Mouse (Mus musculus) spleen, adult 2 months (tissue): ENCODE results near the gene Adprm.

Experiments used
- CTCF ChIP-seq: fragments of 200-500 bp; IDR thresholded peaks from 2 replicates; pipeline ENCODE4 v1.5.1; 2011; ENCODE audit warnings: mild to moderate bottlenecking, inconsistent platforms; ENCODE audit not compliant: insufficient read depth, insufficient read length, insufficient replicate concordance; ENCODE audit errors: extremely low read depth
- POLR2A ChIP-seq: fragments of 200-500 bp; IDR thresholded peaks from 2 replicates; pipeline ENCODE4 v1.6.1; 2011; ENCODE audit warnings: low read depth, low read length, inconsistent platforms

- TF ChIP-seq CTCF (no peak), POLR2A (no peak)
Observed at GRCm38 (mm10) chr11:67000671-67001070, 51.7 kb downstream of the Adprm start.
